Mouse (Mus musculus): ENCODE data around the gene Kif16b. TPM values are rescaled to one million over a fixed set of nuclear protein-coding genes. Genes with fewer than 3 reads are reported as not detected.
"Not testable (repeated sequence)": the region's sequence is repeated elsewhere in the genome, so short reads cannot be mapped to it uniquely, and the experiment has no call there.

Gene Kif16b
- polyA plus RNA-seq, 1 experiment from 2014 or later, result 7.9 TPM

DNA sequence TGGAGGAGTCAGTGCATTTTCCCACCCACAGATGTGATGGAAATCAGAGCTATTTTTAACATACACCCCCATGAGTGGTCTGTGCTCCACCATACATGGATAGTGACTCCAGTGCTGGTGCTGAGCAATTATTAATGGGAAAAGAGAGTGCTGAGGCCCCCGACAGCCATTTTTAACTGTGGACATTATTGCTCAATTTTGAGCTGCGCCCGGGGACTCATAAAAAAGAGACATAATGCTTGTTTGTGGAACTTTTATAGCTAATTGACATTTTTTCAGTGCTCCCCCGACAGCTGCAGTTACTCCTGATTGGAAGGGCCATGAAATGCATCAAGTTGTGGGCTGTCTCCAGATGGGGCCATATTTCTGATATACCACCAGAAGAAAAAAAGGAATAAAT, 302.1 kb downstream of the Kif16b start:
- DNase-seq (ENCODE audit: low spot score), result no peak

DNA sequence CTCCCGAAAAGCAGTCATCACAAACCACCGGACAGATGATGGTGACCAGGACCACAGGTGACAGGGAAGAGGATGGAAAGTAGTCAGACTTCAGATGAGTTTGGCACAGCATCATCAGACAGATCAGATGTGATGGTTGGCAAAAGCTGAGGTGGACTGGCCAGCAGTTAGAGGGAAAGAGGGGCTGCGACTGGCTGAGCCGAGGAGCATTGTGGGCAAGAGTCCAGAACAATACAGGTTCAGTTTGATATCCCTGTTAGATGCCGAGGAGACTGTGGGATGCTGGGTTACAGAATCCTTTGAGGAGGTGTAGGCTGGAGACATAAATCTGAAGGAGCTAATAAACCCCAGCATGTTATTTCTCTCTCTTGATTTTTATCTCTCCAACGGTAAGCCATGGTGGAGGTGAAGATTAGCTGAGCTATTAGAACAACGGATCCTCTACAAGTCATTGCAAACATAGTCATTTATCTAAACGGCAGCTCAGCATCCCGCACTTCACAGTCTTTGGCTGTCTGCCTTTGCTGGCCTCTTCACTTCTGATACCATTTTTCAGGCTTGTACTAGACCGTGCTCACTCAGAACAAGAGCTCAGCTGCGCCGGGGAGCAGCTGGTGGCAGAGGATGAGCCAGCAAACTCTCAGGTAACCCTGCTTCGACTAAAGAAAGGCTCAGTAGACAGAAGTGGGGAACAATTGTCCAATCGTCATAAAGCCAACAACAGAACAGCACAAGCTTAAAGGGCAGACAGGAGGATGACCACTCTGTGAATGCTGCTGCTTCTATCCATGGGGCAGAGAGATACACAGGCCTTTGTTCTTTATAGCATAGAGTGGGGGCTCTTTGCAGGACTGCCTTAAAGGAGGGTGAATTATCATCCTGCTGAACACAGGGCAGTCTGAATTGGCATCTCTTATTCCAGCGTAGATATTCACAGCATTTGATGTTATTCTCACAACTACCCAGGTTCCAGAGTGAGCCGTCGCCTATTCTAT, 304.9 kb downstream of the Kif16b start:
- no peak for DNase-seq (ENCODE audit: low spot score)

DNA sequence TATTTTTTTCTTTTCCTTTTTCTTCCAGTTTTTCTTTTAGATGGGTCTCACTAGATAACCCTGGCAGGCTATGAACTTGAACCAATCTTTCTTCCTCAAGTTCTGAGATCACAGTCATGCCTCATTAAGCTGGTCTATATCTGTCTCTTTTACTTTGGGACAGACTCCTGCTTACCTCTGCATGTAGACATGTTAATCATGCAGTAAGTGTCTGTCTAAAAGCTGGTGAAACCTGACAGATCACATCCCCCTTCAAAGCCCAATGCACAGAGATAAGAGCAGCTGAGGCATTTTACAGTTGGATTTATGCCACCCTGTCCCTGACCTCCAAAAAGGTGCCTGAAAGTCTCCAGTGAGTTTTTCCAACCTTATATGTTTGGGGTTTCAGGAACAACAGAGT, 310.4 kb downstream of the Kif16b start:
- no peak for DNase-seq (ENCODE audit: low spot score)

DNA sequence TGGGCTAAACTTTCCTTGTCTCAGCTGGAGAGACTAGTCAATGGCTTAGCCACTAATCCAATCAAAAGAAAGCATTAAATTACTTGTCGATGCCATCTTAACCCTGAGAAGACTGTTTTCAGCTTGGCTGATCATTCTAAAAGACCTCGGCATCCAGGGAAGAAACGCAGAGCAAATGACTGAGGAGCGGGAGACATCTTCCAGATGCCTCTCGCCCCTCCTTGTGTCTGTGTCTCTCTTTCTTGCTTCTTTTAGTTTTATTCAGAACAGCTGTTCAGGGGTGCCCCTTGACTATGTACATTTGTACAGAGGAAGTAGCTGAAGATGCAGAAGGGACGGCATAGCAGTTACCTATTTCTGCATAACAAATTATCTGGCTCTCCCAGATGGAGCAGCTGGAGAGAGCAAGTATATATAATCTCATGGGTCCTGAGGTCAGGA, 311.0 kb downstream of the Kif16b start:
- DNase-seq (ENCODE audit: low spot score), result no peak

DNA sequence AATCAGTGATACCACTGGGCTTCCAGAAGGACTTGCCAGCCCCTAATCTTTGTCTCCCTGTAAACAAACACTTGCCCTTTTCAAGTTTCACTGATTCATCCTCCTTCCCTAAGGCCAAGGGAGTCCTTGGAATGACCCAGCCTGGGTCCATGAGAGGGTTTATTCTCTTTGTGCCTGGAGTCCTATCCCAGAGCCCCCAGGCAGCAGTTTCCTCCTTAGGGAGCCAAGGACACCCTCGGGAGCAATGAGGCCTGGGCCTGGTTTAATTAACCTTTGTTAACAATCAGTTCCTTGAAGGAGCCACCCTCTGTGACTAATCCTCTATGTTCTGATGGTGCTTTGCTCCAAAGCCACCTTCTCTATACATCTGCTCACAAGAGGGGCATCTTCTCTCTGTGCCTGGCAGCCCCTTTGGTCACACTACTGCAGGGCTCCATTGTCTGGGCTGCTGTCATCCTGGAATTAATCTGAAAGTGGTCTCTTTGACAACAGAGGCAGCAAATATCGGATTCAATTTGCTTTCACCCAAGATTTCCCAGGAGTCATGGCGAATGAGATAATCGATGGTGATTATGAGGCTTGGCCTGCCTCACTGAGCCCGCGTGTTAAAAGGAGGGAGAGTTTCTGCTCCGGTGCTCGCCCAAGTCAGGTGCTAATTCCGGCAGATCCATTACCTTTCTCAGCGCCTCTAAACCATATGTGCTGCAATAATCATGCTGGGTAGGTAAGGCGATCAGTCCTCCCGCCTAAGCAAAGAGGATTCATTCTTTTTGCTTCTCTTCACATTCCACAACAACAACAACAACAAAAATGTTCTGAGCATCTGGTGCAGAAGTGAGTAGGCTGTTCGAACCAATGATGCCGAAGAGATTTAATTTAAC, 311.7 kb downstream of the Kif16b start:
- no peak for DNase-seq (ENCODE audit: low spot score)

DNA sequence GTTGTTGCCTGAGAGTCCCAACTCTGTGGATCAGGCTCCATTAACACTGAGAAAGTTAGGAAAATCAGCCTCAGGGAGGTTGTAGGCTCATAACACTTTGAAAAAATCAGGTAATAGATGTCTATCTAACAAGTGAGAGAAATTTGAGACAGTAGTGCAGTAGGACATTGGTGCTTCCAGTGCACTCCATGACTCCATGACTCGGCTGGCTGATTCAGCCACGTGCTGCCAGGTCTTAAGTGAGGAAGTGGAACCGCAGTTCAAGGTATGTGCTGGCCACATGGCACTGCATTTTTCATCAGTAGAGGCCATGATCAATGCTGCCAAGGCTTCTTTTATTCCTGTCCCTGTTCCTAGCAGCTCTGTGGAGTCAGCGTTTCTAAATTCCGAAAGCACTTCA, 315.5 kb downstream of the Kif16b start:
- DNase-seq (ENCODE audit: low spot score), result no peak

DNA sequence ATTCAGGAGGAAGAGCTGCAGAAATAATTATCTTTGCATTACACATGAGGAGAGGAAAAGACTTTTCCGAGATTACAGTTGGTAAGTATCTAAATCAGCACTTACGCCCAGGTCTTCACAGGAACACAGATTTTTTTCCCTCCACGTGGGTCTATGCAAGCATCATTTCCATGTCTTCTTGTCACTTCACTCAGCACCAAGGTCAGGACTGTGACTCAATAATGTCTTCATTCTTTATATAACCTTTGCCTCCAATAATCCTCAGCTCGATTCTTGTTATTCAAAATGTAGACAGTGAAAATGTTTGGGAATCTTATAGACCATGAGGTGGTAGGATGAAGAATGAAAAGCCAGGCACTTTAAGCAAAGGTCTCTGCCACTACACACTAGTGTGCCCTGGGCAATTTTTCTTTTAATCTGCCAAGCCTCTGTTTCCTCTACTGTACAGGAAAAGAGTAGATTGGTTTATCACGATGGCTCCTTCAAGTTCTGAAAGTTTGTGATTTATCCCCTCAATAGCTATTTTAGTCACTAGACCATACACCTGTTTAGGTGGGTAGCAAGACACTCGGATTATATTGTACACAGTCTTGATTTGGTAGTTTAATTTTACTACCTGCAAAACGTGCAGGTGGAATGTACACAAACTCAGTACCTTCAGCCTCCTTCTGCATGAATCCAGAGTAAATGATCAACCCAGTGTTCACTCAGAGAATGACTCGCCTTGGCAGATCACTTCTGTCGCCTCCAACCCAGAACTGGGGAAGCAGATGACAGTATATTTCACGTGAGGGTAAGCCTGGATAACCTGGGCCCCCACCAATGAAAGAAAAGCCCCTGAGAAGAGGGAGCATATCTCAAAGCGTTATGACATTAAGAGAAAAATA, 316.2 kb downstream of the Kif16b start:
- no peak for DNase-seq (ENCODE audit: low spot score)

DNA sequence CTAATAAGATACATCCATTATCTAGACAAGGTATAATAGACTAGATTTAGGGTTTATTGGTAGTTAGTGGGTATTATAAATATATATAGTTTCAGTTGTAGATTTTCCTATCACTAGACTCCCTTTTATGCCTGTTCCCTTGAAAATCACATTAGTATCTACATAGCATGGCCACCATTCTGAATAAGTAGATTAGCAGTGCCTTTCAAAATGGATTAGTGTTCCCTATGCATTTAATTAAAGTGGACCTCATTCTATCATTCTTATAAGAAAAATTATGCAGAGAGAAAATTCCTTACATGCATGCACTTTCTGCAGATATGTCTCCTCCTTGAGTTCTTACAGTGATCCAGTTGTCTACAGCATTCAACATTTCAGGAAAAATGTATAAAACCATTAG, 320.9 kb downstream of the Kif16b start:
- DNase-seq (ENCODE audit: low spot score), result no peak

DNA sequence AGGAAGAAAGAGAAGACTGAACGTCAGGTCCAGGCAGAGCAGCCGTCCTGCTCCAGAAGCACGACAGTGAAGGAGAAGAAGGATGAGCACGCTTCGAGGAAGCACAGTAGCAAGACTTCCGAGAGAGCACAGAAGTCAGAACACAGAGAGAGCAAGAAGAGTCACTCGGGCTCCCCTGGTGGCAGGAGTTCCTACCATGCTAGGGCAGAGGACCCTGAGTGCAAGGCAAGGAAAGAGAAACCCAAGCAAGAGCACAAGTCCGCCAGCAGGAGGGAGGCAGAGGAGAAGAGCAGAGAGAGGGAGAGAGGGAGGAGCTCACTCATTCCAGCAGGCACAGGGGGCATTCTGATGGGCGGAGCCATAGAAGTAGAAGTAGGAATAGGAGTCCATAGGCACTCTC, 323.9 kb downstream of the Kif16b start:
- DNase-seq (ENCODE audit: low spot score), result not testable (repeated sequence)

DNA sequence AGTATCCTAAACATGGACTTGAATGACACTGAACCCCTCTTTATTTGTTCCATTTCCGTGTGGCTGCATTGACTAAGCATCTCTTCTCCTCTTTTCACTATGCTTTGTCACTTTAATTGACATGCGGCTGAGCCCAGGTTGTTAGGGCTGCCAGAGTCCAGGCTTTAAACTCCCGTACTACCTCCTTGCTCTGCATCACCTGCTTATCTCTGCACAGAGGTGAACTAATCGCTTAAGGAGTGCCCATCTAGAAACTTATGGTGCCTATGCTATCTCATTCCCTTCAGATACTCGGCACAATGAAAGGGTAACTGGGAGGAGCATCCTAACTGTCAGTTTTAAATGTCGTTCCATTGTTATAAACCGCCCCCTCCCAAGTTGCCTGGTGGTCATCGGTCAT, 331.6 kb downstream of the Kif16b start:
- no peak for DNase-seq (ENCODE audit: low spot score)

Other genes with a start within 250 kb of the Kif16b start
- 121 and 122 TPM in 2 replicates for gene Snrpb2, start 161.5 kb upstream of the Kif16b start, polyA plus RNA-seq (2015; fragmentation: Nextera tagmentation; extraction: Ambion mirVana)
- 0.20 and 0.31 TPM in 2 replicates for gene Otor, start 176.9 kb upstream of the Kif16b start, polyA plus RNA-seq (2015; fragmentation: Nextera tagmentation; extraction: Ambion mirVana)

Measured in thymus, postnatal 0 days (tissue).